Mouse (Mus musculus) cerebellum, postnatal 4 days (tissue): Measurements from ENCODE around the gene Cyp2d22.

ENCODE experiments used
- DNase-seq, 2 experiments: peaks; one replicate each; pipeline ENCODE4 v3.0.0; 2022; ENCODE audit warnings: low spot score in 2 of 2, mixed read lengths in 1 of 2

Gene Cyp2d22

GRCm38 (mm10) chr15:82346580-82347302 is 33.3 kb downstream of the Cyp2d22 start:
- DNase-seq = no peak

GRCm38 (mm10) chr15:82345820-82346470 is 34.1 kb downstream of the Cyp2d22 start:
- peak; percentile 87 to 95 for DNase-seq

- DNase-seq = no peak
Measured at GRCm38 (mm10) chr15:82344971-82345370, 35.1 kb downstream of the Cyp2d22 start.

GRCm38 (mm10) chr15:82343368-82344287 is 36.4 kb downstream of the Cyp2d22 start:
- DNase-seq = no peak

GRCm38 (mm10) chr15:82342543-82342935 is 37.5 kb downstream of the Cyp2d22 start:
- no peak for DNase-seq

- DNase-seq = no peak
Measured at GRCm38 (mm10) chr15:82341675-82342542, 38.2 kb downstream of the Cyp2d22 start.

- DNase-seq = no peak
Measured at GRCm38 (mm10) chr15:82341036-82341501, 39.0 kb downstream of the Cyp2d22 start.

- no peak for DNase-seq
Measured at GRCm38 (mm10) chr15:82340414-82341035, 39.5 kb downstream of the Cyp2d22 start.

GRCm38 (mm10) chr15:82339634-82340254 is 40.3 kb downstream of the Cyp2d22 start:
- DNase-seq = no peak

- DNase-seq = no peak
Measured at GRCm38 (mm10) chr15:82339150-82339549, 40.9 kb downstream of the Cyp2d22 start.

GRCm38 (mm10) chr15:82338593-82339112 is 41.4 kb downstream of the Cyp2d22 start, which contains the start of the genes Naga, Pheta2 and Smdt1:
Naga (minus strand) TSS chr15:82338925.
Pheta2 (plus strand) TSS chr15:82338942.
Smdt1 (plus strand) TSS chr15:82338959.
- peak; percentile 85 to 95 for DNase-seq

GRCm38 (mm10) chr15:82337875-82338274 is 42.2 kb downstream of the Cyp2d22 start:
- no peak for DNase-seq

- no peak for DNase-seq
Measured at GRCm38 (mm10) chr15:82336629-82337028, 43.4 kb downstream of the Cyp2d22 start.

GRCm38 (mm10) chr15:82335194-82335593 is 44.9 kb downstream of the Cyp2d22 start:
- no peak for DNase-seq

- DNase-seq = no peak
Measured at GRCm38 (mm10) chr15:82325382-82325781, 54.7 kb downstream of the Cyp2d22 start.

GRCm38 (mm10) chr15:82322195-82322594 is 57.9 kb downstream of the Cyp2d22 start:
- no peak for DNase-seq
